Mouse (Mus musculus): ENCODE measurements at regions not wholly inside any gene's neighbourhood (a gene's known extent, or its start where the extent isn't known, plus 50 kb on each side); places are given as distances from the start of the nearest gene placed in this dataset.

DNA sequence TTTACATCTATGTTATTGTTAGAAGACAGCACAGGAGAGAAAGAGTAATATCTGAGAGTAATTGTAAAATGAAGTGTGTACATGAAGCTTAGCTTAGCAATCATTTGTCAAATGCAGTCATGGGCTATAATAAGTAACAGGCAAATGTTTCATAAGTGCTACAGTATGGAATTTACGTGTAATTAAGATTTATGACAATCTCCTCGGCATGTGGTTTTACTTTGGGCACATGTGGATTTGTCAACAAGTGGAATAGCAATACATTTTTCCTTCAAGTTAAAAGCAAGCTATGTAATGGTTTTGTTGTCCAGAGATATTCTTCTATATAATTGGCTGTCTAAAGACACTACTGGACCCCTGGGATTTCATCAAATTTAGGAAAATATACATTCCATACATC is 577.9 kb upstream of the N6amt1 start:
- no peak for DNase-seq (ENCODE audit: low read depth, low spot score)
- H3K27me3 ChIP-seq (ENCODE audit: control insufficient read depth, insufficient read depth, low read length, poor library complexity, severe bottlenecking) = no peaks in the 10 kb centered on the region
- H3K36me3 ChIP-seq (ENCODE audit: control insufficient read depth, insufficient read depth, low read length, poor library complexity, severe bottlenecking) = no peaks in the 10 kb centered on the region

DNA sequence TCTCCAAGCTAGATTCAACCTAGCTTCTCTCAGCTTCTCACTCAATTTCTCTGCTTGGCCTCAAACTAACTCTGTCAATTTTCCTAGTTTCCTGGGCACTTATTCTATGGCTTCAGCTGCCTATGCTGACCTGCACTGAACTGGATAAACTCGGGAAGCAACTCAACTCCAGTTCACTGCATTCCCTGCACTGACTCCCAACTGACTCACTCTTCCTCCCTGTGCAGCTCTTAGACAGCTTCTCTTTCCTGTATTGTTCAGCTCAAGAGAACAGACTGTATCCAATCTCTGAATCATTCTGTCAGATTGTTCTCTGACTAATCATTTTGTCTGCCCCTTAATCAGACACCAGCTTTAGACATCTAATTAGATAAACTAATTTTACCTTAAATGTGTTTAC is 581.4 kb upstream of the N6amt1 start:
- DNase-seq (ENCODE audit: low read depth, low spot score) = no peak
- H3K36me3 ChIP-seq (ENCODE audit: control insufficient read depth, insufficient read depth, low read length, poor library complexity, severe bottlenecking) = no peaks in the 10 kb centered on the region
- H3K27me3 ChIP-seq (ENCODE audit: control insufficient read depth, insufficient read depth, low read length, poor library complexity, severe bottlenecking) = no peaks in the 10 kb centered on the region

GRCm38 (mm10) chr16:86768912-86769311 is 585.1 kb upstream of the N6amt1 start:
- H3K36me3 ChIP-seq (ENCODE audit: control insufficient read depth, insufficient read depth, low read length, poor library complexity, severe bottlenecking) = no peaks in the 10 kb centered on the region
- no peak for DNase-seq (ENCODE audit: low read depth, low spot score)
- H3K27me3 ChIP-seq (ENCODE audit: control insufficient read depth, insufficient read depth, low read length, poor library complexity, severe bottlenecking) = no peaks in the 10 kb centered on the region

DNA sequence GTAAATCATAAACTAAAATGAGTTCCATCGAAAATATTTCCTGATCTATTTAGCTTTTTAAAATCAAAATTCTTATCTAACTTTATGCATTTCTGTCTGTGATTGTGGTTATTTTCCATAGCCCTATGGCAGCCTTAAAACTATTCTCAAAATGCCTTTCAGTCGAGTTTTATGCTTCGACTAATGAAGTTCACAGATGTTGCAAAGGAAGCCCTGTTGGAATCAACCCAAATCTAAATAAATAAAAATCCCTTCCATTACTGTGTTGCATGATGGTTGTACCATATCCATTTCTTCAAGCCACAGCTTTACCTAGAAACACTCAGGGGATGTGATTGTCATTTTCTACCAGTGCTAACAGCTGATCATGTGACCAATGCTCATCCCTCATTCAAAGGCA is 585.6 kb upstream of the N6amt1 start:
- no peaks in the 10 kb centered on the region for H3K27me3 ChIP-seq (ENCODE audit: control insufficient read depth, insufficient read depth, low read length, poor library complexity, severe bottlenecking)
- no peak for DNase-seq (ENCODE audit: low read depth, low spot score)
- H3K36me3 ChIP-seq (ENCODE audit: control insufficient read depth, insufficient read depth, low read length, poor library complexity, severe bottlenecking) = no peaks in the 10 kb centered on the region

DNA sequence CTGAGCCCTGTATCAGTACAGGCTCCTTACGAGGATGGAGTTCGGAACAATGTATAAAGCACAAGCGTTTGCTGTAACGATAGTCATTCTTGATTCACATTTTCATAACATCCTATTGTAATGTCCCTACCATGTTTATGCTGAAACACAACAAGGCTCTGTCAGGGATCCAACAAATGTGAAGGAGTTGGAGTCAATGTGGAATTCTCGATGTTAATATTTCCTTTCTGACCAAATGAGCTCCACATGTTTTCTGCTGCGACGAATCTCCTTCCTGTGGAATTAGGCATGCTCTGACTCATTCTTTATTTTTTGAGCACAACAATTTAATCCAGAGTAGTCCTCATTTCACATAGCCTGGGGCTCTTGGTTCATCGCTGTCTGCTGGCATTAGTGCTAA is 588.0 kb upstream of the N6amt1 start:
- H3K36me3 ChIP-seq (ENCODE audit: control insufficient read depth, insufficient read depth, low read length, poor library complexity, severe bottlenecking) = no peaks in the 10 kb centered on the region
- no peak for DNase-seq (ENCODE audit: low read depth, low spot score)

GRCm38 (mm10) chr16:86741236-86741635 is 612.7 kb upstream of the N6amt1 start:
- no peaks in the 10 kb centered on the region for H3K27me3 ChIP-seq (ENCODE audit: control insufficient read depth, insufficient read depth, low read length, poor library complexity, severe bottlenecking)
- no peaks in the 10 kb centered on the region for H3K36me3 ChIP-seq (ENCODE audit: control insufficient read depth, insufficient read depth, low read length, poor library complexity, severe bottlenecking)
- DNase-seq (ENCODE audit: low read depth, low spot score) = no peak

More for the DNA sequence above, 588.0 kb upstream of the N6amt1 start:
- no peaks in the 10 kb centered on the region for H3K27me3 ChIP-seq (ENCODE audit: control insufficient read depth, insufficient read depth, low read length, poor library complexity, severe bottlenecking)

GRCm38 (mm10) chr16:86718982-86719771 is 634.8 kb upstream of the N6amt1 start:
- no peaks in the 10 kb centered on the region for H3K36me3 ChIP-seq (ENCODE audit: control insufficient read depth, insufficient read depth, low read length, poor library complexity, severe bottlenecking)
- H3K27me3 ChIP-seq (ENCODE audit: control insufficient read depth, insufficient read depth, low read length, poor library complexity, severe bottlenecking) = no peaks in the 10 kb centered on the region
- no peak for DNase-seq (ENCODE audit: low read depth, low spot score)

- DNase-seq (ENCODE audit: low read depth, low spot score) = no peak
- no peaks in the 10 kb centered on the region for H3K36me3 ChIP-seq (ENCODE audit: control insufficient read depth, insufficient read depth, low read length, poor library complexity, severe bottlenecking)
- H3K27me3 ChIP-seq (ENCODE audit: control insufficient read depth, insufficient read depth, low read length, poor library complexity, severe bottlenecking) = no peaks in the 10 kb centered on the region
These were observed 635.6 kb upstream of the N6amt1 start for GRCm38 (mm10) chr16:86718353-86718752.

GRCm38 (mm10) chr16:86701700-86702099 is 652.3 kb upstream of the N6amt1 start:
- DNase-seq (ENCODE audit: low read depth, low spot score) = no peak
- Histone ChIP-seq H3K27me3 (ENCODE audit: control insufficient read depth, insufficient read depth, low read length, poor library complexity, severe bottlenecking) (no peaks in the 10 kb centered on the region), H3K36me3 (ENCODE audit: control insufficient read depth, insufficient read depth, low read length, poor library complexity, severe bottlenecking) (no peaks in the 10 kb centered on the region)

DNA sequence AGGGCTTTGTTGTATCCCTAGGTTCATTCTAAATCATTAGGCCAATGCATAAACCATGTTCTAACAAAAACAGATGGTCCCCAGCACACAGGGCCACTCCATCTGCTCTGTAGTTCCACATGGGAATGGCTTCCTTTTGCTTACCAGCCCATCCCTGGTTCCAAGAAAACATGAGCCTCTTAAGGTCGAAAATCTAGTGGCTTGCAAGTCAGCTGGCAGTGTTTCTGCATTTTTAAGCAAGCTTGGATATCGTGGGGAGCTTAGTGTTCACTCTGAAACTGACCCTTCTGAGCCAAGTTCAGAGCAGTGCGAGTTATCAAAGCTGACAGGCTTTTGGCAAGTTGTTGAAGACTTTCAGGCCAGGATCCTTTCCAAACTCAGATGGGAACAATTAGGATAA is 659.5 kb upstream of the N6amt1 start:
- Histone ChIP-seq H3K36me3 (ENCODE audit: control insufficient read depth, insufficient read depth, low read length, poor library complexity, severe bottlenecking) (no peaks in the 10 kb centered on the region), H3K27me3 (ENCODE audit: control insufficient read depth, insufficient read depth, low read length, poor library complexity, severe bottlenecking) (no peaks in the 10 kb centered on the region)
- no peak for DNase-seq (ENCODE audit: low read depth, low spot score)

GRCm38 (mm10) chr16:86659154-86659553 is 694.8 kb upstream of the N6amt1 start:
- Histone ChIP-seq H3K36me3 (ENCODE audit: control insufficient read depth, insufficient read depth, low read length, poor library complexity, severe bottlenecking) (no peaks in the 10 kb centered on the region), H3K27me3 (ENCODE audit: control insufficient read depth, insufficient read depth, low read length, poor library complexity, severe bottlenecking) (no peaks in the 10 kb centered on the region; the same call in 1 of the 2 replicates)
- DNase-seq (ENCODE audit: low read depth, low spot score) = no peak

DNA sequence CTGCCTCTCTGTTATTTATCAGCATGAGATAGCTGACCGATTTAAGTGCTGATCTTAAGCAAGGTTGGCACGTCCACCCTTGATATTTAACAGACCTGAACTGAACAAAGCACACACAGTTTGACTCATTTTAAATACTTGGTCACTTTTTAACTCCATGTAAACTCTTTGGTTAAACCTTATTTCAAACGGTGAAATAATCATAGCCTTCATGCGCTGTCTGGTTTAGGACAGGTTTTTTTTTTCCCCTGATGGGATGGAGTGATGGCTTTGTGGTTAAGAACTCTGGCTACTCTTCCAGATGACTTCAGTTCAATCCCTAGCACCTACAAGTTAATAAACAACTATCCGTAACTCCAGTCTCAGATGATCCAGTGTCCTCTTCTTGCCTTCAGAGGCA is 706.7 kb upstream of the N6amt1 start:
- Histone ChIP-seq H3K36me3 (ENCODE audit: control insufficient read depth, insufficient read depth, low read length, poor library complexity, severe bottlenecking) (no peaks in the 10 kb centered on the region), H3K27me3 (ENCODE audit: control insufficient read depth, insufficient read depth, low read length, poor library complexity, severe bottlenecking) (no peaks in the 10 kb centered on the region)
- DNase-seq (ENCODE audit: low read depth, low spot score) = no peak

GRCm38 (mm10) chr16:86646753-86647152 is 707.2 kb upstream of the N6amt1 start:
- H3K27me3 ChIP-seq (ENCODE audit: control insufficient read depth, insufficient read depth, low read length, poor library complexity, severe bottlenecking) = no peaks in the 10 kb centered on the region
- no peak for DNase-seq (ENCODE audit: low read depth, low spot score)

DNA sequence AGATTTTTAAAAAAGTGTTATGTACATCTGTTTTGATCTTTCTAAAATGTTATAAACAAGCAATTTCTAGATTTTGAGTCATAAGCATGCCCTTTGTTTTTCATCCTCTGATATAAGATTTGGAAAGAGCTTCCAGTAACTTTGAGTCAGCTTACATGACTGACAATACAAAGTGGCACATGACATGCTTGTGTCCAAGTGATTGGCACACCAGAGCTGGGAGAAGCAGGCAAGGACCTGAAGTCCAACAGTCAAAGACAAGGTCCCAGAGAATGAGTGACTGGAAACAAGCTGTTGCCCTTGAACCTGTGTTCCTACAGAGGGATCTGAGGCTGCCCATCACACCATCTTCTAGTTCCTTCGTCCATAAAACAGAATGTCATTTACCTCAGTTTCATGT is 708.5 kb upstream of the N6amt1 start:
- Histone ChIP-seq H3K27me3 (ENCODE audit: control insufficient read depth, insufficient read depth, low read length, poor library complexity, severe bottlenecking) (no peaks in the 10 kb centered on the region), H3K36me3 (ENCODE audit: control insufficient read depth, insufficient read depth, low read length, poor library complexity, severe bottlenecking) (no peaks in the 10 kb centered on the region)
- DNase-seq (ENCODE audit: low read depth, low spot score) = no peak

More at GRCm38 (mm10) chr16:86646753-86647152, 707.2 kb upstream of the N6amt1 start:
- H3K36me3 ChIP-seq (ENCODE audit: control insufficient read depth, insufficient read depth, low read length, poor library complexity, severe bottlenecking) = no peaks in the 10 kb centered on the region

DNA sequence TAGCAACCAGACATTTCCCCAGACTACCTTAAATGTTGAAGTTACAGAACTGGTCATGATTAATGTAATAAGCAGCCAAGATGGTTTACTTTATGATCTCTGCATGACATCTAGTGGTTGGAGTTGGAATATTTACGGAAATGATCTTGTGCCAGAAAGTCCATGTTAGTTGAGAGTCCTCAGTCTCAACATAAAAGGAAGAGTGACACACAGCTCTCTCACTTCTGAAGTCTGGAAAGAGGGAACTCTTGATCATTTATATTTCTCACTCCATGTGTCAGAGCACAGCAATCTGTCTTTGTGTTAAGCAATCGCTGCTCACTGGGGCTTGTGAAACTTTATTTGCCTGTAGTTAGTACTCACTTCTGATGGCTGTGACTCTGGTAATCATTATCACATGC is 709.1 kb upstream of the N6amt1 start:
- H3K27me3 ChIP-seq (ENCODE audit: control insufficient read depth, insufficient read depth, low read length, poor library complexity, severe bottlenecking) = no peaks in the 10 kb centered on the region
- H3K36me3 ChIP-seq (ENCODE audit: control insufficient read depth, insufficient read depth, low read length, poor library complexity, severe bottlenecking) = no peaks in the 10 kb centered on the region
- DNase-seq (ENCODE audit: low read depth, low spot score) = no peak

DNA sequence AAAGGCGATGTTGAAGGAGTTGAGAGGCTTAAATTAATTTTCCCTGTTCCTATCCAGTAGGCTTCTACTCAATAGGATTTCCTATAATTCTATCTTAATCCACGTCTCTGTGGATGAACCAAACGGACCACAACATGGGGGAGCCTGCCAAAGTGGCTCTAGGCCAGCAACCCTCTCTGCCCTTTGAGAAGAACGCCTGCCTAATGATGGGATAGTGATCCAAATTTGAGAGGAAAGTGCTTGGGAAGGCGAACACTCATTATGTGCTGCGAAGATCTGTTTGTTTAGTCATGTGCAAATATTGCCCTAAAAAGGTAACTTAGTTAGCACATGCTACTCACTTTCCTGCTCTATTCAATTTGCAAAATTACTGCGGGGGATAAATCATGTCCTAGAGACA is 702.5 kb upstream of the Adamts5 start:
- Histone ChIP-seq H3K36me3 (ENCODE audit: control insufficient read depth, insufficient read depth, low read length, poor library complexity, severe bottlenecking) (no peaks in the 10 kb centered on the region), H3K27me3 (ENCODE audit: control insufficient read depth, insufficient read depth, low read length, poor library complexity, severe bottlenecking) (no peaks in the 10 kb centered on the region)
- DNase-seq (ENCODE audit: low read depth, low spot score) = no peak

Measured in splenic B cell, adult 2 months (primary cell).